Mouse (Mus musculus) inflammation-experienced regulatory T-cells, adult 6 months (primary cell): ENCODE data around the gene Sema3f. TPM values are rescaled to one million over a fixed set of nuclear protein-coding genes. Genes with fewer than 3 reads are reported as not detected.

Experiments
- ATAC-seq: one replicate; pipeline ENCODE4 v1.8.0; 2017
- polyA plus RNA-seq, 3 experiments: library from polyadenylated mRNA; unstranded; fragments of 100-300 nt; shearing (Covaris generic); gene quantifications; one replicate each; pipeline ENCODE4 v1.2.1; 2017

Gene Sema3f
- polyA plus RNA-seq, 3 experiments from 2014 or later = not detected

GRCm38 (mm10) chr9:107688939-107689338, 21.3 kb downstream of the Sema3f start:
- no peak for ATAC-seq

GRCm38 (mm10) chr9:107688415-107688814, 21.9 kb downstream of the Sema3f start:
- ATAC-seq = no peak

- no peak for ATAC-seq
Measured at GRCm38 (mm10) chr9:107685231-107685981, 24.9 kb downstream of the Sema3f start.

- no peak for ATAC-seq
Measured at GRCm38 (mm10) chr9:107682405-107682804, 27.9 kb downstream of the Sema3f start.

GRCm38 (mm10) chr9:107679501-107679900, 30.8 kb downstream of the Sema3f start, which contains the start of gene Gnat1:
TSS of gene Gnat1 (minus strand) at chr9:107679712.
- no peak for ATAC-seq

- ATAC-seq = no peak
Measured at GRCm38 (mm10) chr9:107678861-107679260, 31.4 kb downstream of the Sema3f start.

GRCm38 (mm10) chr9:107677819-107678526, 32.3 kb downstream of the Sema3f start:
- ATAC-seq = peak; percentile 39

- ATAC-seq = peak; percentile 48
Measured at GRCm38 (mm10) chr9:107677091-107677784, 33.0 kb downstream of the Sema3f start.

GRCm38 (mm10) chr9:107676302-107676701, 34.0 kb downstream of the Sema3f start:
- no peak for ATAC-seq

- peak; percentile 61 for ATAC-seq
Measured at GRCm38 (mm10) chr9:107675671-107676301, 34.5 kb downstream of the Sema3f start.

GRCm38 (mm10) chr9:107674609-107675429, 35.5 kb downstream of the Sema3f start:
- no peak for ATAC-seq

GRCm38 (mm10) chr9:107670259-107670658, 40.0 kb downstream of the Sema3f start:
- ATAC-seq = no peak

- no peak for ATAC-seq
Measured at GRCm38 (mm10) chr9:107669480-107669945, 40.8 kb downstream of the Sema3f start, which contains the start of gene Slc38a3. TSS of gene Slc38a3 (minus strand) at chr9:107669530.

GRCm38 (mm10) chr9:107668916-107669315, 41.4 kb downstream of the Sema3f start:
- no peak for ATAC-seq

- no peak for ATAC-seq
Measured at GRCm38 (mm10) chr9:107668011-107668410, 42.3 kb downstream of the Sema3f start.

GRCm38 (mm10) chr9:107667219-107667618, 43.1 kb downstream of the Sema3f start:
- no peak for ATAC-seq

GRCm38 (mm10) chr9:107666751-107667205, 43.5 kb downstream of the Sema3f start:
- no peak for ATAC-seq

GRCm38 (mm10) chr9:107665308-107665707, 45.0 kb downstream of the Sema3f start:
- no peak for ATAC-seq

GRCm38 (mm10) chr9:107663525-107663924, 46.8 kb downstream of the Sema3f start:
- no peak for ATAC-seq

GRCm38 (mm10) chr9:107662342-107662741, 47.9 kb downstream of the Sema3f start:
- no peak for ATAC-seq

GRCm38 (mm10) chr9:107660777-107661176, 49.5 kb downstream of the Sema3f start:
- no peak for ATAC-seq

- no peak for ATAC-seq
Measured at GRCm38 (mm10) chr9:107659961-107660360, 50.3 kb downstream of the Sema3f start.
